Mouse (Mus musculus): Measurements from ENCODE around the gene Ric3. TPM values are rescaled to one million over a fixed set of nuclear protein-coding genes. Genes with fewer than 3 reads are reported as not detected.

The Ric3 gene
- polyA plus RNA-seq, 1 experiment from 2014 or later, result 28.3 TPM

DNA sequence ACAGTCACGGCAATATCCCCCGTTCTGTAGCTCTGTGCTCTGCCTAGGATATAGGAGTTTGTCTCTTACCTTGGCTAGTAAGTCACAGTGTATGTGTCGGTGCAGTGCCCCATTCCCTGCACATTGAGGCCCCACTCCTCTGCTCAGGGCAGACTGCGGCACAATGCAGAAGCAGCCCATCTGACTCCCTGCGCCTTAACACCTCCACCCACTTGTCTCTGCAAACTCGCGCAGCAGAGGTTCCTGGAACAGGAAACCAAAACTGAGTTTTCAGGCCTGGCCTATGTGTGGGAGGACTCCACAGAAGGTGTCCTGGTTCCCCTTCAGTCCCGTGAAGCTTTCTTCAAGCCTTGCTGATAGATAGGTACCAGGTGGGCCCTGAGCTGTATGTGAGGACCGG lies 91.9 kb downstream of the Ric3 start:
- Histone ChIP-seq H3K4me2 (no peak overlapping the region), H3K4me3 (no peak overlapping the region), H3K9ac (no peak overlapping the region), H3K27ac (replicated peaks) (no peak overlapping the region), H3K27me3 (no peaks in the 10 kb centered on the region), H3K4me1 (replicated peaks) (no peaks in the 10 kb centered on the region), H3K36me3 (no peaks in the 10 kb centered on the region), H3K9me3 (no peaks in the 10 kb centered on the region)
- no peak for ATAC-seq (ENCODE audit: low read depth)
- WGBS, result 88% methylated on average over 9 of the region's 9 CpGs

DNA sequence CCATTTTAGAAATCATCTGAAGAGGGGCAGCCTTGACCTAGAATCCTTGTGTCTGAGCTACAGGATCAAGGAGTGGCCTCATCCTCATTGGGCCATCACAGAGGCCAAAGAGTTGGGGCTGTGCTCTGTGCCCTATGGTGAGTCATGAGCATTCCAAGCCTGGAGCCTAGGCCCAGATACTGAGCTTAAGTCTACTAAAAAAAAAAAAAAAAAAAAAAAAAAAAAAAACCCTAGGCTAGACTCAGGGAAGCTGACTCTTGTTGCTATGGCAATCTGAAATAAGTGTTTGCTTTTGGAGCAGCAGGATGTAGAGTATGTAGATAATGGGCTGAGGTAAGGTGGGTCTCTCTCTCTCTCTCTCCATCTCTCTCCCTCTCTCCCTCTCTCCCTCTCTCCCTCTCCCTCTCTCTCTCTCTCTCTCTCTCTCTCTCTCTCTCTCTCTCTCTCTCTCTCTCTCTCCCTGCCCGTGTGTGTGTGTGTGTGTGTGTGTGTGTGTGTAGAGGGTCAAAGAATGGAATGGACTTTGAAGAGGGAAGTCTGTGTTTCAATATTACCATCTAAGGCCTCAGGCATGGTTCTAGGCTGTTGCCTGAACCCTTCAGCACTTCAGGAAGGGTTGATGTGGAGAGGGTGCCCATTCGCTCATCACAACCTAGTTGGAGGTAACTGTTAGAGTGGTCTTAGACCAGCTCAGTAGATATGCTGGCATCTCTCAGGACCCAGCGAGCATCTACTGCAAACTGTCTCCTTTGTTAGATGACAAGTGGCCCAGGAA lies 97.0 kb downstream of the Ric3 start:
- Histone ChIP-seq H3K27me3 (no peaks in the 10 kb centered on the region), H3K4me1 (replicated peaks) (no peaks in the 10 kb centered on the region), H3K9me3 (no peaks in the 10 kb centered on the region), H3K4me2 (no peak overlapping the region), H3K9ac (no peak overlapping the region), H3K36me3 (no peaks in the 10 kb centered on the region), H3K27ac (replicated peaks) (no peak overlapping the region), H3K4me3 (no peak overlapping the region)
- ATAC-seq (ENCODE audit: low read depth), result no peak
- 89% methylated on average over 2 of the region's 3 CpGs for WGBS

Other genes starting within 250 kb of the Ric3 start
- gene Olfr516, start 232.8 kb downstream of the Ric3 start, polyA plus RNA-seq (2015; fragmentation: Nextera tagmentation; extraction: Ambion mirVana), result not detected in 2 replicates
- not detected in 2 replicates for gene Olfr517, start 211.0 kb downstream of the Ric3 start, polyA plus RNA-seq (2015; fragmentation: Nextera tagmentation; extraction: Ambion mirVana)
- not detected in 2 replicates for gene Olfr518, start 198.3 kb downstream of the Ric3 start, polyA plus RNA-seq (2015; fragmentation: Nextera tagmentation; extraction: Ambion mirVana)
- gene Olfr519, start 188.9 kb downstream of the Ric3 start, polyA plus RNA-seq (2015; fragmentation: Nextera tagmentation; extraction: Ambion mirVana), result not detected in 2 replicates
- not detected in 2 replicates for gene Nlrp10, start 153.2 kb downstream of the Ric3 start, polyA plus RNA-seq (2015; fragmentation: Nextera tagmentation; extraction: Ambion mirVana)
- 69.4 and 79.7 TPM in 2 replicates for gene Eif3f, start 148.9 kb downstream of the Ric3 start, polyA plus RNA-seq (2015; fragmentation: Nextera tagmentation; extraction: Ambion mirVana)
- gene Tub, start 133.0 kb downstream of the Ric3 start, polyA plus RNA-seq (2015; fragmentation: Nextera tagmentation; extraction: Ambion mirVana), result 32.6 and 39.3 TPM in 2 replicates
- 23.2 and 27.2 TPM in 2 replicates for gene Lmo1, start 91.9 kb upstream of the Ric3 start, polyA plus RNA-seq (2015; fragmentation: Nextera tagmentation; extraction: Ambion mirVana)

All from neural tube, embryonic 13.5 days (tissue).